Mouse (Mus musculus) adrenal gland (tissue): ENCODE results near the gene Gcgr.
"Not testable (repeated sequence)": the region's sequence is repeated elsewhere in the genome, so short reads cannot be mapped to it uniquely, and the experiment has no call there.

Experiments used
- intact Hi-C: fragments of 180-260 bp; cut with DNase I; formaldehyde crosslinking; loops from one replicate; pipeline ENCODE4 v1.15.1; 2025

Gcgr gene

DNA sequence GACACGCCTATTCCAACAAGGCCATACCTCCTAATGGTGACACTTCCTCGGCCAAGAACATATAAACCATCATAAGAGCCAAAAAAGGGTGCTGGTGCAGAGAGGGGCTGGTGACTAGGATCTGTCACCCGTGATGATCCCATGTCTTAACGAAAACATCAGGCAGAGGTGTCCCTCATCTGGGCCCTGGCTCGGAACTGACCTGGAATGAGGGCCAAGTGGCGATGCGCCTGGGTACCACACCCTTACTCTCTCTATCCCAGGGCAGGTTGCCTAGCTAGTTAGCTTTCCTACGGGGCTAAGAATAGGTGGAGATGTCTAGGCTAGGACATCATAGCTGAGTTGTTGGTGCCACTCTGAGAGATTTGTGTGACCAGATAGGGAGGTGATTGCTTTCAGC lies 3.6 kb downstream of the Gcgr start:
- intact Hi-C loops = no loop called here

- intact Hi-C loops = no loop called here
Measured at GRCm38 (mm10) chr11:120535145-120535544, 4.6 kb downstream of the Gcgr start.

DNA sequence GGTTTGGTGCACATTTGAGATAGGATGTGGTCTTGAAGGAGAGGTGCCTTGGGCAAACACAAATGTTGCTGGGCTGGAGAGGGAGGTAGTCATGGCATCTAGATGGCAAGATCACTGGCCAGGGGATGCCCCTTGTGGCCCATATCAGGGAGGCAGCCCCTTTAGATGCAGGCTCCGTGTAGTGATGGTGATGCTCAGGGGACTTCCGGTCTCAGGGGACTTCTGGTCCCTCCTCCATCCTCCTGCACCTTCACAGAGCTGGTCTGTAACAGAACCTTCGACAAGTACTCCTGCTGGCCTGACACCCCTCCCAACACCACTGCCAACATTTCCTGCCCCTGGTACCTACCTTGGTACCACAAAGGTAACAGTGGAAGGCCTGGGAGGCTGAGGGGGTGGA lies 5.3 kb downstream of the Gcgr start:
- intact Hi-C loops = no loop called here

DNA sequence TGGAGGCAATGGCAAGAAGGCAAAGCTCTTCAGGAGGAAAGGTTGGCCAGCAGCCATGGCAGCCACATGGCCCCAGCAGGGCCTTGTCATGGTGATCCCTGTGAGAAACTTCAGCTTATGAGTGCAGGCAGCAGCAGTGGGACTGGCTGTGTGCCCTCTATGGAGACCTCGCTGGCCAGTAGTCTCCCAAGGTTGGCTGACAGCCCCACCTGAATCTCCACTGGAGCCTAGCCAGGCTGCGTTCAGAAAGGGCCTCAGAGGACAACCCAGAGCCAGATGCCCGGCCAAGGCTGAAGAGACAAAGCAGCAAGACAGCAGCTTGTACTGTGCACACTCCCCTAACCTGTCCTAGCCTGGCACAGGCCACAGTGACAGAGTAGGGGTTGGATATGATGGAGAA lies 8.0 kb downstream of the Gcgr start:
- intact Hi-C loops = no loop called here

DNA sequence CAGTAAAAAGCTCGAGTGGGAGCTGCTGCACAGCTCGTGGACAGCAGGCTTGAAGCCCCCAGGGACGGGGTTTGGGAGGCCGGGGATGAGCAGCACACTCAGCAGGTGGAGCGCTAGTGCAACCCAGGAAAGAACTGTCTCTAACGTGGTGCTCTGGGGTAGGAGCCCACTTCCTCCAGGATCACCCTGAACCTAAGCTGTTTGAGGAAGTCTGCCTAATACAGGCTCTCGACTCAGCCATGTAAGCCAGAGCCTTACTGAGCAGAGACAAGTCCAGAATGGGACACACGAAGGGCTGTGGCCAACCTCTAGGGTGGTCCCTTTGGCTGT lies 8.4 kb downstream of the Gcgr start:
- intact Hi-C loops = no loop called here

- intact Hi-C loops = no loop called here
Measured at GRCm38 (mm10) chr11:120539285-120540014, 9.0 kb downstream of the Gcgr start.

GRCm38 (mm10) chr11:120541907-120542306 lies 11.4 kb downstream of the Gcgr start:
- intact Hi-C loops = no loop called here

DNA sequence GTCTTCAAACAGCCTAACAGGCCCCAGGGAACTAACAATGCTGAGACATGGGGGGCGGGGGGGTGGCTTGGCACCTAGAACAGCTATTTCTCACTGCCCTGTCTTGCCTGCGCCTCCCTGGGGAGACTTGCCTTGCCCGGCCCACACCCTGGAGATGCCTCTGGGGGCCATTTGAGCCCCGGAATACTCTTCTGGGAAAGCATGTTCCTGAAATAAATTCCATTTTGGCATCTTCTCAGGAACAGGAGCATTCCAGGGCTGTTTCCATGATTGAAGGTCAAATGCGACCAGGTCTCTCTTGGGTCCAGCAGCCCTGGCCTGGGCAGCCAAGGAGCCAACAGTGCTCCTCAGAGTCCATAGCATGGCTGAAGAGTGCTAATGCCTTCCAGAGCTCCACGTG lies 11.9 kb downstream of the Gcgr start:
- intact Hi-C loops = no loop called here

DNA sequence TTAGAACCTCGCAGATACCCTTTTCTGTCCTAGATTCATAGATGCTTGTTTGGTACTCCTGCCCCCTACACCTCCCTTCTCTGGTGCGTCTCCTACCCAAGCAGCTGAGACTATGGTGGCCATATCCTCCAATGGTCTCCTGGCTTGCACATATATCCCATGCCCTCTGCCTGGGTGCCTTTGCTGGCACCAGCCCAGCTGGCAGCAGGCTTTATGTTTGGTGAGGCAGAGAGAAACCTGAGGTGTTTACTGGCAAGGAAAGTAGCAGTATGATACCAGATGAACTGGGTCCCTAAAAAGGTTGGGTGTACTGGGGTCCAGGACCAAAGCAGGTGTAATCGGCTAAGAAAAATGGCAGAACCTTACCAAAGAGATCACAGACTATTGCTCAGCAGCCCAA lies 15.5 kb downstream of the Gcgr start:
- intact Hi-C loops = no loop called here

DNA sequence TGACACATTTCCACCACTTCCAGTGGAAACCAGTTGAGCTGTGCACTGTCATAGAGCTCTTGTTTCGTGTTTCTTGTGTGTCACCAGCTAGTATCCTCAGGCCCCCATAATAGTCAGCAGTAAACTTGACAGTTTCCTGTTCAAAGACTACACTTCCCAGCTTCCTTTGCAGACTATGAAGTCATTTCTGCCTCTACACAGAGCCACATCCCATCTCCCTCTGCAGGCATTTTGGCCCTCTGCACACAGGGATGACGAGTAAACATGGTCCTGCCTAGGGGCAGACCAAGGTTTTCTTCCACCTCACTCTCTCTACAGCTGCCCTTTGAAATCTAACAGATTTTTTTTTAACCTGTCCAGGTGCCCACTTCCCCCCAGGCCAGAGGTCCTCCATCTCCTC lies 17.0 kb downstream of the Gcgr start:
- intact Hi-C loops = no loop called here

DNA sequence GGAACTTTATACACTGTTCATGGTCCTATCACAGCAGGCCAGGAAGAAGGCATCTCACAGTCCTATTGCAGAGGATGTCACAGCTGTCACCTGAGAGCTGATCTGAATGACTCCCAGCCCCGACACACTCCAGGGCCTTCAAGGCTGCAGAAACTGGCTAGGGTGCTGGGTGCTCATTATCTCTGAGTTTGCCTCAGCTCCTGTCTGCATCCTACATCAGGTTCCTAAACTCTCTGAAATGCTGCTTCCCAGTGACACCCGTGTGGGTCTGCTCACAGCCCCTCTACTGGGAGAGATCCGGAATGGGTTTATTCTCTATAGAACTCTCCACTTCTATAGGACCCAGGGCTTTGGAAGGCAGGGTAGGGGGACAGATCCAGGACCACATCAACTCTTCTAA lies 17.7 kb downstream of the Gcgr start:
- intact Hi-C loops = no loop called here

DNA sequence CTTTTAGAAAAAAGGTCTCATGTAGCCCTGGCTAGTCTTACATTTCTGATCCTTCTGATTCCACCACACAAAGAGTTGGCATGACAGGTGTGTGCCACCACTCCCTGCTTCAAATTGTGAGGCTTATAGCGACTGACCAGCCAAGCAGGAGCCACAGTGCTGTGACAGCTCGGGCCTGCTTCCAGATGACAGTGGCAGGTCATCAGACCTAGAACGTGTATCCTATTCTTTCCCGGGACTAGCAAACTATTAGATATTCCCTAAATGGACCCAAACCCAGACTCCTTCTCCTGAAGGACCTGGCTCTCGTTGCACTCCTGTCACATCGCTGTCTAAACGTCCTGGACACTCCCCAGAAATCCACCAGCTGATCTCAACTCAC lies 18.3 kb downstream of the Gcgr start:
- intact Hi-C loops = no loop called here

DNA sequence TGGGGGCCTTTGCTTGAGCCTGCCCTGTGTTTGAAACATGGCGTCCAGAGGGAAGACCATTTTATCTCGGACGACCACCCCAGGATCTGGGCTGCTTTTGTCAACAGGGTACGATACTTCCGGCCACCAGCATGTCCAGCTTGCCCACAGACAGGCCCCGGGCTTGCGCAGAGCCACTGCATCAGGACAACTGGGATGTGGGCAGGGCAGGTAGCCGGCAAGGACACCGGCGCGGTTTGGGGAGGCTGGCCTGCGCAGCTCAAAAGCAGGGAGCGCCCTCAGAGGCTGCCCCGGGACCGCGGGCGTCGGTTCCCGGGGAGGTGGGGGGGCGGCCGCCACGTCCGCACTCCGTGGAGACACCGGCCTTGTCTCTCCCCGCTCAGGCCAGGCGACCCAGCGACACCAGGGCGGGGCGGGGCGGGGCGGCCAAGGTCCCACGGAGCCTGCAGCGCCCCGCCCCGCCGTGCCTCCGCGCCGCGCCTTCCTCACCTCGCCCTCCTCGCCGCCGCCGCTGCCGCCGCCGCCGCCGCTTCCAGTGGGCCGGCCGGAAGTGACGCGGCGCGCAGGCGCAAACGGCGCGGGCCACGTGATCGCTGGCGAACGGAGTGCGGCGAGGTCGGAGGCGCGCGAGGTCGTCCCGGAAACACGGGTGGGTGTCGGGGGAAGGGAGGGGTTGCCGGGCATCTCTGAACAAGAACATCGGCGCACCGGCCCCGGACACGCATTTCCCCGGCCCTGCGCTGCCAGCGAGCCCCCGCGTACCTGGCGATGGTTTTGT lies 18.9 kb downstream of the Gcgr start, which contains the start of gene Mcrip1:
Gene Mcrip1, minus strand, starts transcription at position 560 of the 778 bp plus-strand sequence.
- intact Hi-C loops = no loop called here

DNA sequence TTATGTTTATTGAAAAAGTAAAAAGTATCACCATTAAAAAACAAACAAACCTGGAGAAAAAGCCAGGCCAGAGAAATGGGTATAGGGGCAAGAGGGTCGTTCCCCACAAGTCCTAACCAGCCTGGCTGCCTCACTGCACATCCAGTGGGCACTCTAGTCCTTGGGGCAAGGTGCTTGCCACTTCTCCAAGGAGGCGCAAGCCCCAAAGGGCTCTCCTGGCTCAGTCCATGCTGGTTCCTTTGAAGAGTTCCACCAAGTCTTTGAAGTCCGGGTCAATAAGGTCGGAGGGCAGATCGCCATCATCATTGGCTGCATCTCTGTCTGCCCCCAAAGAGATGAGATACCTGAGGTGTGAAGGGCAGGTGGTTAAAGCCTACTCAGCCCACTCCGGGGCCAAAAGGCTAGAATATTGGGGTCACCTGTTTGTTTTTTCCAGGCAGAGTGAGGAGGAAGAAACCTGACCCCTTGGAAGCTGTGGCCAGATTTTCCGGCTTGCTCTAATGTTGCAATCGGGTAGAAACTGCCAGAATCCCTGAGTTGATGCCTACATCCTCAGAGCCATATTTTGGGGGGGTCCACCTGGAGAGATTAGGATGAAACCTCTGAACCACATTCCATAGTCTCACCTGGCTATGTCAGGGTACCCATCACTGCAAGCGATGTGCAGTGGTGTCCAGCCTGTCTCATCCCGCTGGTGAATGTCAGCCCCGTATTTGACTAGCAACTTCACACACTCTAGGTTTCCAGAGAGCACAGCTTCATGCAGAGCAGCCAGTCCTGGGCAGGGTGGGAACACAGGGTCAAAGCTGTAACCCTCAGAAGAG lies 19.7 kb downstream of the Gcgr start:
- intact Hi-C loops = no loop called here

DNA sequence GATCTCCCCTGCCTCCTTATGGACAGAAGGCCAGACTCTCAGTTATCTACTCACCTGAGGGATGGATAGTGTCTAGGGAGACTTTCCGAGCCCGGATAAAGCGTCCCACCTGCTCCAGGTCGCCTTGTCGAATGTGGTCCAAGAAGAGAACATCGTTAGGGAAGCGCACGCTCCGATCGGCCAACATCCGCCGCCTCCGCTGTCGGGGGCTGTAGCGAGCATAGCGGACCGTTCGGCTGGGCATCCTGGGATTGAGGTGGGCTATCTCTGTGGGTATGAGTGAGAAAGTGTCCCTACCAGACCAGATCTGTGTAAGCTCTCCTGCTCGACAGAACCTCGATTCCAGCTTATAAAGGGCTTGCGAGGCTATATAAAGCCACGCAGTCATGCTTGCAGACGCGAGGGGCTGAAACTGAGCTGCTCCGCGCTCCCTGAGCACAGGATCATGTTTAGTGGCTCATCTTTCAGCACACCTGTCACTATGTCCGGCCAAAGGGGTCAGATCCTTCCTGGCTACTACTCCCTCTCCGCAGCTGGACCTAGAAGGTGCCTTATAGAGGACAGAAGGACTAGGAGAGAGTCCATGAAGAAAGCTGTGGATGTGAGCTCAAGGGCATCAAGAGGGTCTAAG lies 20.4 kb downstream of the Gcgr start, which contains the start of gene Ppp1r27:
Gene Ppp1r27, minus strand, starts transcription at position 323 of the 631 bp plus-strand sequence.
- intact Hi-C loops = no loop called here

GRCm38 (mm10) chr11:120552736-120553135 lies 22.2 kb downstream of the Gcgr start:
- intact Hi-C loops = no loop called here

DNA sequence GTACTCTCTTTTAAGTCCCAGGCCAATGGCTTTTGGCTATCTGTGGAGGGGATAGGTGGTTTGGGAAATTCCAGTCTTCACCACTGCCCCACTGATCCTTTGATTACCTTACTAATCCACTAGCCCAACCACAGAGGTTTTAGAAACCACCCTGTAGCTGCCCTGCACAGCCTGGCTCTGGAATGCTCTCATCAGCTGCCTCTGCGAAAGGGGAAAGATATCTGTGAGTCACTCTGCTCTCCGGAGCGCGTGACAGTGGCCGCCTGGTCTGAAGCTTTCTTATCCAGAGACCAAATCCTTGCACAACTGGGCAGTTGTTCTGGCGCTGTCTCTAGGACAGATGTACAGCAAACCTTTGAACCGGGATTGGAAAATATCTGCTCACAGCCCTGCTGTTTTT lies 24.3 kb downstream of the Gcgr start:
- intact Hi-C loops = no loop called here

- intact Hi-C loops = no loop called here
Measured at GRCm38 (mm10) chr11:120555260-120555659, 24.8 kb downstream of the Gcgr start.

GRCm38 (mm10) chr11:120558843-120559242 lies 28.3 kb downstream of the Gcgr start:
- intact Hi-C loops = not testable (repeated sequence)

- intact Hi-C loops = no loop called here
Measured at GRCm38 (mm10) chr11:120560952-120561728, 30.6 kb downstream of the Gcgr start.

DNA sequence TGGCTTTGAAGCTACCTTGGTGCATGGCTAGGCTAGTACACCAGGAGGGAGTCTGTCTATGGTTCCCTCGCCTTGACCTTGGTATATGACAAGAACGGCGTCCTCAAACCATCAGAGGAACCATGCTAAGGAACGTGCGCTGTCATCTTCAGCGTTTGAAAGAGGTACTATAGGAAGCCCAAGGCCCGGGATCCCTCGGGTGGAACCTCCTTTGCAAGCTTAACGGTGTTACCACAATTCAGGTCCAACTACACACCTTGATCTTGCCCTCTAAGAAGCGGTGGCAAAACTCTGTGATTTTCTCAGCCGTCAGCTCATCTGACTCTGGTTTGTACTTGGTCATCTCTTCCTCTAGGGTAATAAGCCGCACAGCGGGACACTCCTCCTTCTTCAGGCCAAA lies 32.5 kb downstream of the Gcgr start:
- intact Hi-C loops = no loop called here
